Mouse (Mus musculus) lung, embryonic 16.5 days (tissue): ENCODE measurements around the gene Dchs1. TPM values are rescaled to one million over a fixed set of nuclear protein-coding genes. Genes with fewer than 3 reads are reported as not detected.
A peak's percentile ranks its signal among the peaks of the same experiment; 100 is the strongest.

Experiments
- ATAC-seq: fragments of 200-750 bp; cut with Nextera tagmentation; 2 replicates; pipeline ENCODE4 v1.8.0; 2017; ENCODE audit warnings: low read depth, mild to moderate bottlenecking, moderate library complexity
- H3K27ac ChIP-seq: fragments of 300-500 bp; sonication (generic); 2 replicates; pipeline ENCODE4 v1.5.1; 2014; ENCODE audit warnings: mild to moderate bottlenecking, control low read depth, low read length
- H3K27me3 ChIP-seq: fragments of 300-500 bp; sonication (generic); 2 replicates; pipeline ENCODE4 v1.6.1; 2014; ENCODE audit warnings: low read depth, low read length, mixed read lengths; ENCODE audit not compliant: control insufficient read depth, insufficient read depth
- H3K36me3 ChIP-seq: fragments of 300-500 bp; sonication (generic); 2 replicates; pipeline ENCODE4 v1.6.1; 2014; ENCODE audit warnings: low read length; ENCODE audit not compliant: control insufficient read depth, insufficient read depth
- H3K4me1 ChIP-seq: fragments of 300-500 bp; sonication (generic); replicated peaks from 2 replicates; pipeline ENCODE4 v1.6.1; 2014; ENCODE audit warnings: low read length, mixed read lengths; ENCODE audit not compliant: control insufficient read depth, insufficient read depth
- H3K4me2 ChIP-seq: fragments of 300-500 bp; sonication (generic); 2 replicates; pipeline ENCODE4 v1.6.1; 2014; ENCODE audit warnings: low read depth, low read length, control low read depth
- H3K4me3 ChIP-seq: fragments of 300-500 bp; sonication (generic); 2 replicates; pipeline ENCODE4 v1.5.1; 2014; ENCODE audit warnings: mild to moderate bottlenecking, low read length, control low read depth
- H3K9ac ChIP-seq: fragments of 300-500 bp; sonication (generic); 2 replicates; pipeline ENCODE4 v1.6.1; 2014; ENCODE audit warnings: low read length, control low read depth
- H3K9me3 ChIP-seq: fragments of 300-500 bp; sonication (generic); 2 replicates; pipeline ENCODE4 v1.6.1; 2016; ENCODE audit warnings: low read length; ENCODE audit not compliant: control insufficient read depth
- WGBS: fragments of 180-500 bp; shearing (Covaris S2); extraction: QIAGEN DNeasy Blood & Tissue Kit; methylation state at CpG from one replicate; pipeline ENCODE4 v1.1.7; 2014; 5-methylcytosine and 5-hydroxymethylcytosine counted together
- polyA plus RNA-seq: library from polyadenylated mRNA; unstranded; fragments of >200 nt; fragmentation: Nextera tagmentation; extraction: Ambion mirVana; gene quantifications from 2 replicates; pipeline ENCODE4 v1.2.1, GENCODE M21; 2015

Gene Dchs1
- polyA plus RNA-seq, 1 experiment from 2014 or later, result 7.1 TPM

DNA sequence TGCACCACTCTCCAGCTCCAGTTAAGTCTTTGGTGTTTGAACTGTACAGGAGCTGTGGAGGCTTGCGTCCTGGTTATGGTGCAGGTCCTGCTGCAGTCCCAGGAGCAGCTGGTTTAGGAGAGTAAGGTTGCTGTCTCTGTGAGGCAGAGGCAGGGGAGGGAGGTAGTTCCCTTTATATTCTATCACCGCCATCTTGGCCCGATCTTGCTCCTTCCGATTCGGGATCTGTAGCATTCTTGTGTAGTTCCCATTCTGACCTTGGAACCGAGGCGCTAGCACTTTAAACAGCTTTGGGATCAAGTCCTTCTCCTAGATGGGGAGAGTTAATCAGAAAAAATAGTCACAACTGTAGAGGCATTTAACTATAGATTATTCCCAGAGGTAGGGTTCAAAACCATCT lies 22.4 kb upstream of the Dchs1 start:
- Histone ChIP-seq H3K27ac (no peak overlapping the region), H3K36me3 (peaks cover 12% of the 10 kb centered on the region), H3K4me3 (peak overlapping the region; percentile 91), H3K4me1 (peaks cover 13% of the 10 kb centered on the region), H3K9me3 (no peaks in the 10 kb centered on the region), H3K4me2 (peak overlapping the region; percentile 66), H3K27me3 (no peaks in the 10 kb centered on the region), H3K9ac (peak overlapping the region; percentile 97)
- no peak for ATAC-seq
- WGBS, result 72% methylated on average over 7 of the region's 7 CpGs

DNA sequence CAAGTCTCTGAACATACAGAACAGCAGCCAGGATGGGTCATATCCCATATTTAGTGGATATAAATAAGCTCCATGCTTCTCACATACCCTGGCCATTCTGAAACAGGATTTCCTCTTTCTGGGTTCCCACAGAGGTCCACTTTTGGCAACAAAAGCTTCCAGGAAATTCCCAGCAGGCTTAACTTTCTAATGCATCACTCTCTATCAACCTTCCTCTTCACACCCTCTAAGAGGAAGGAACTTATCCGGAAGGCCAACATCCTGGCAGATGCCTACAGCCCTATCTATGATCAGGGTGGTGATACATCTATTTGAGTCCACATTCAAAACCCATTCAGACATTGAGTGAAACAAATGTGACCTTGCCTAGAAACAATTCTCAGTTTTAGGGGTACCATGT lies 20.9 kb upstream of the Dchs1 start:
- Histone ChIP-seq H3K4me1 (peaks cover 13% of the 10 kb centered on the region), H3K4me2 (no peak overlapping the region), H3K9ac (no peak overlapping the region), H3K4me3 (no peak overlapping the region), H3K36me3 (peaks cover 12% of the 10 kb centered on the region), H3K27me3 (no peaks in the 10 kb centered on the region), H3K9me3 (no peaks in the 10 kb centered on the region), H3K27ac (no peak overlapping the region; the same call in 1 of the 2 replicates)
- 67% methylated on average over 1 of the region's 1 CpGs for WGBS
- no peak for ATAC-seq

DNA sequence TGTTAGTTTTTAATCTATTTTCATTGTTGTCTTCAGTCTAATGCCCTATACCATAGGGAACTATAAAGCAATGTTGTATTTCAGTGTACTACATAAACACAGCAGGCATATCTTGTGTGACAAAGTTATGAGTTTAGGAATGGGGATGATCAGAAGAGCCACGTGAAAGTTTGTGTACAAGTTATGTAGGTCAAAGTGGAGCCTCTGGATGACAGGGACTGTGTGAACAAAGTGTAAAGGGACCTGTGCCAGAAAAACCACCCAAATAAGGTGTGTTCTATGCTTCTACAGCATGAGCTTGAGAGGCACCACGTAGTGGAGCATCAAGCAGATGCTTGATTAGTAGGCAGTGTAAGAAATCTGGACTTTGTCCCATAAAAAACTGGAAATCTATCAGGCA lies 19.3 kb upstream of the Dchs1 start:
- Histone ChIP-seq H3K27me3 (no peaks in the 10 kb centered on the region), H3K4me3 (no peak overlapping the region), H3K36me3 (peaks cover 12% of the 10 kb centered on the region), H3K4me1 (peaks cover 13% of the 10 kb centered on the region), H3K4me2 (no peak overlapping the region), H3K27ac (no peak overlapping the region), H3K9me3 (no peaks in the 10 kb centered on the region), H3K9ac (no peak overlapping the region)
- no peak for ATAC-seq
- 50% methylated on average over 2 of the region's 2 CpGs for WGBS

DNA sequence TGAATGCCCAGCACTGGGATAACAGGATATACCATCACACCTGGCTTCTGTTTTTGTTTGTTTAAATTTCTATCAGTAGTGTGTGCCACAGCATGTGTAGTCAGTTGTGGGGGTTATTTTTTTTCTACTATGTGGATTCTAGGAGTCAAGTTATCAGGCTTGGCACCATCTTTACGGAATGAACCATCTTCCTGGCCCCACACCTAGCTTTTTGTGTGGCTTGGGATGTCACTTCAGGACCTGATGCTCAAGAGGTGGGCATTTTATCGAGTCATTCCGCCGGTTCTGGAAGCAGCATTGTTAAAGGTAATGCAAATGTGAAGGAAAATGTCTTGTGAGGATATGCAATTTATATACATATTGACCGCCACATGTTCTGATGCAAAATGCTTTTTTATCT lies 18.7 kb upstream of the Dchs1 start:
- WGBS, result 73% methylated on average over 5 of the region's 5 CpGs
- Histone ChIP-seq H3K27ac (no peak overlapping the region), H3K27me3 (no peaks in the 10 kb centered on the region), H3K9me3 (no peaks in the 10 kb centered on the region), H3K36me3 (peaks cover 12% of the 10 kb centered on the region), H3K4me3 (no peak overlapping the region), H3K9ac (no peak overlapping the region), H3K4me1 (peaks cover 13% of the 10 kb centered on the region), H3K4me2 (no peak overlapping the region)
- ATAC-seq, result no peak

DNA sequence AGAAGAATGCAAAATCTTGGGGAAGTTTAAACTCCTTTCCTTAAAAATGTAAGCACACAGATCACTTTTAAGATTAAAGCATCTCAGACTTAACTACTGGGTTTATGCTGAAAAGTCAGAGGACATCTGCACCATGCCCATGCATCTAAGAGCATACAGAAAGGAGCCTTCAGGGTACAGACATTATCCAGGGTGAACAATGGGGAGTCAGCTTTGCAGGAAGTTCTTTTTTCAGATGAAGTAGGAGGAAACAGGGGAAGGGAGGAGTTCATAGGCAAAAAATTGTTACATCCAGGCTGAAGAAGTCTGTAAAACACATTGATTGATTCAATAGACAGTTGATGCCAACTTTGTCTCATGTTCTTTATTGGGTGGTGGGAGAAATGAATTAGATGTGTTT lies 16.0 kb upstream of the Dchs1 start:
- no peak overlapping the region for H3K4me3 ChIP-seq
- no peak overlapping the region for H3K27ac ChIP-seq
- H3K9me3 ChIP-seq, result no peaks in the 10 kb centered on the region
- no peaks in the 10 kb centered on the region for H3K27me3 ChIP-seq
- no peak overlapping the region for H3K4me2 ChIP-seq
- no peak overlapping the region for H3K9ac ChIP-seq
- H3K4me1 ChIP-seq, result no peaks in the 10 kb centered on the region
- no peak for ATAC-seq
- peaks cover 3% of the 10 kb centered on the region; the same call in 1 of the 2 replicates for H3K36me3 ChIP-seq

DNA sequence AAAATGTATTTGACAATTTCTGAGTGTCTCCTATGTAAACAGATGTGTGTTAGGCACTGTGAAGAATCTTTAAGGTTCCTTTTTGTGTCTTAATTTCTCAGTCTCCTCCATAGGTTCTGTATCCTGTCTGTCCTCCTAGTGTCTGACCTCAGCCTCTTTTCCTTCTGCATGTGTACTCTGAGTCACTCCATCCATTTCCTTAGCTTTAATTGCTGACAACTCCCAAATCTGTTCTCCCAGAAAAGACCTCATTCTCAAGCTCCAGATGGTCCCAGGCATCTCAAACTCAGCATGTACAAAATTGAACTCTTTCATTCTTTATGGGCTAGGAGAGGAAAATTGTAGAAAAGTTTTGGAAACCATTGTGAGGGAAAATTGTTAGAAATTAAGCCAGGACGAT lies 15.3 kb upstream of the Dchs1 start:
- ATAC-seq, result no peak
- no peak overlapping the region for H3K27ac ChIP-seq
- no peak overlapping the region for H3K9ac ChIP-seq
- WGBS, result 38% methylated on average over 1 of the region's 1 CpGs
- no peaks in the 10 kb centered on the region for H3K27me3 ChIP-seq
- H3K36me3 ChIP-seq, result peaks cover 3% of the 10 kb centered on the region; the same call in 1 of the 2 replicates
- no peaks in the 10 kb centered on the region for H3K9me3 ChIP-seq
- no peak overlapping the region for H3K4me2 ChIP-seq
- no peak overlapping the region for H3K4me3 ChIP-seq
- no peaks in the 10 kb centered on the region for H3K4me1 ChIP-seq

DNA sequence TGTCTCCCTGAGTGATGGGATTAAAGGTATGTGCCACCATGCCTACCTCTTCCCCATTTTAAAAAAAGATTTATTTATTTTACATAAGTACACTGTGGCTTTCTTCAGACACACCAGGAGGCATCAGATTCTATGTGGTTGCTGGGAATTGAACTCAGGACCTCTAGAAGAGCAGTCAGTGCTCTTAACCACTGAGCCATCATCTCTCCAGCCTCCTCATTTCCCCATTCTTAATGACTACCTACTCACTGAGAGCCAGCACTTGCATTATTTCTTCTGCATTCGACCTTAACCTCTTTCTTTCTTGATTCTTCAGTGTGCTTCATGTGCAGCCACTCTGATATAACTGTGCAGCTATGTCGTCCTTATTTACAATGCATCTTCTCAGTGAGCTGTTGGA lies 14.9 kb upstream of the Dchs1 start:
- Histone ChIP-seq H3K9me3 (no peaks in the 10 kb centered on the region), H3K27ac (no peak overlapping the region), H3K9ac (no peak overlapping the region), H3K27me3 (no peaks in the 10 kb centered on the region), H3K4me2 (no peak overlapping the region), H3K4me1 (no peaks in the 10 kb centered on the region), H3K4me3 (no peak overlapping the region), H3K36me3 (peaks cover 2% of the 10 kb centered on the region; the same call in 1 of the 2 replicates)
- no peak for ATAC-seq
- 31% methylated on average over 2 of the region's 2 CpGs for WGBS

DNA sequence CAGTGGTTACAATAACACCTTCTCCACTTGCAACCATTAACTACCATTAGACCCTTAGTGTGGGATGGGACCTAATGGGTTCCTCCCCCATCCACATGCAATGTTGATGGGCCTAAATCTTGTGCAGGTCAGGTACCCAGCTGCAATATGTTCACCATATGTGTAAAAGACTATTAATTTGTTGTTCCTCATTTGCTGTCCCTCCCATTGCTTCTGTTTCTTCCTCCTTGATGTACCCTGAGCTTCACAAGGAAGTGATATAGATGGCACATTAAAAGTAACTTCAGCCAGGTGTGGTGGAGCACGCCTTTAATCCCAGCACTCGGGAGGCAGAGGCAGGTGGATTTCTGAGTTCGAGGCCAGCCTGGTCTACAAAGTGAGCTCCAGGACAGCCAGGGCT lies 9.5 kb upstream of the Dchs1 start:
- ATAC-seq, result no peak
- no peaks in the 10 kb centered on the region for H3K36me3 ChIP-seq

DNA sequence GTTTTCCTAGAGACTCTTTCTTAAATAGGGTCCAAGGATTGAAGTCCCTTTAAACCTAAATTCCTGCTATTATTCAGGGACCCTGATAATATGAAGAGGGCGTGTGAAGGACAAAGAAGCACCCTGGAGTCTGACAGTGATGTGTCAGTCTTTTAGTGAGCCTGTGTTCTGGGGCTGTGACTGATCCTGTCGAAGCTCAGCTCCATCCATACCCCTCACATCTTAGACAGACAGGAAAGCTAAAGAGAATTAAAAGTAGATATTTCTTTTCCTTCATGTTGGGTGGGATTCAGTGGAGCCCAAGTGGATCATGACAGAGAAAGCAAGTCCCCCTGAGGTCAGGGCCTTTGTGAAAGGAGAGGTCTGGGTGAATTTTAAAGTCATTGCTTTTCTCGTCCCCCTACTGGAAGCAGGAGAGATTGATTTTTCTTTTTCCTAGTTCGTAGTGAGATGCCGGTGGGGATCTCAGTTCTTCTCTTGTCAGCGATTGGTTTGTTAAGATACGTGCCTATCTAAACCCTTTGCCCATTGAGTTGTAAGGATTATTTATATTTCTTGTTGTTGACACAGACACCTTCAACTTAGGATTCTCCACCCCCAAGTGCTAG lies 8.4 kb upstream of the Dchs1 start:
- ATAC-seq, result no peak
- no peak overlapping the region for H3K27ac ChIP-seq
- H3K9ac ChIP-seq, result no peak overlapping the region
- no peaks in the 10 kb centered on the region for H3K27me3 ChIP-seq
- H3K36me3 ChIP-seq, result no peaks in the 10 kb centered on the region
- WGBS, result 23% methylated on average over 7 of the region's 7 CpGs
- no peak overlapping the region for H3K4me3 ChIP-seq
- no peak overlapping the region for H3K4me2 ChIP-seq
- H3K9me3 ChIP-seq, result no peaks in the 10 kb centered on the region
- no peaks in the 10 kb centered on the region for H3K4me1 ChIP-seq

More for the DNA sequence above, 9.5 kb upstream of the Dchs1 start:
- Histone ChIP-seq H3K27me3 (no peaks in the 10 kb centered on the region), H3K9me3 (no peaks in the 10 kb centered on the region), H3K4me2 (no peak overlapping the region), H3K4me3 (no peak overlapping the region), H3K27ac (no peak overlapping the region), H3K9ac (no peak overlapping the region), H3K4me1 (no peaks in the 10 kb centered on the region)
- 77% methylated on average over 3 of the region's 3 CpGs for WGBS

DNA sequence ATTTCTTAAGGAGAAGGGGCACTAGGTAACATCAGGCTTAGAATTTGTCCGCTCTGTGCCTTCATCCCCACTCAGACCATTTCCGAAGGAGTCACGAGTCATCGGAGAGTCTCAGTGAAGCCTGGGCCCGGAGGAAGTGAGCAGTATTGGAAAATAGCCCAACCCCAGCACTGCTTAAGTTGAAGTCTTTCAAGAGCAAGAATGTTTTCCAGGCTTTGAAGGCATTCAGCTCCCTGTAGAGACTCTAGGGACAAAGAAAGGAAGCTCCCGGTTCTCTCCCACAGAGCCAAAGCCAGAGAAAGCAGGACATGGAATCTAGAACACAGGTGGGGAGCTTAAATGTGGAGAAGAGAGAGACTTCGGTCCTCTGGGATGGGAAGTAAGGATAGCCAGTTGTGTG lies 6.2 kb upstream of the Dchs1 start:
- H3K9ac ChIP-seq, result no peak overlapping the region
- WGBS, result 79% methylated on average over 7 of the region's 7 CpGs
- ATAC-seq, result no peak
- H3K36me3 ChIP-seq, result no peaks in the 10 kb centered on the region
- H3K4me3 ChIP-seq, result no peak overlapping the region
- no peaks in the 10 kb centered on the region for H3K4me1 ChIP-seq
- H3K27ac ChIP-seq, result no peak overlapping the region
- no peaks in the 10 kb centered on the region for H3K27me3 ChIP-seq
- no peaks in the 10 kb centered on the region for H3K9me3 ChIP-seq
- no peak overlapping the region for H3K4me2 ChIP-seq
